Mouse (Mus musculus): ENCODE results near the gene Fgg.

- TF ChIP-seq EP300 (IDR thresholded peaks at IDR 0.05; ENCODE audit: low read depth) (no peak), CTCF (IDR thresholded peaks at IDR 0.05; ENCODE audit: low read depth) (no peak)
Observed at GRCm38 (mm10) chr3:82980818-82981217, 26.7 kb upstream of the Fgg start.

Data from liver, embryonic 14.5 days (tissue).